Mouse (Mus musculus) spleen, adult 2 months (tissue): ENCODE data around the gene Zfp113.

ENCODE experiments used
- CTCF ChIP-seq: fragments of 200-500 bp; IDR thresholded peaks from 2 replicates; pipeline ENCODE4 v1.5.1; 2011; ENCODE audit warnings: mild to moderate bottlenecking, inconsistent platforms; ENCODE audit not compliant: insufficient read depth, insufficient read length, insufficient replicate concordance; ENCODE audit errors: extremely low read depth
- POLR2A ChIP-seq: fragments of 200-500 bp; IDR thresholded peaks from 2 replicates; pipeline ENCODE4 v1.6.1; 2011; ENCODE audit warnings: low read depth, low read length, inconsistent platforms

GRCm38 (mm10) chr5:138173217-138173616, 17.7 kb upstream of the Zfp113 start:
- TF ChIP-seq POLR2A (no peak), CTCF (no peak)
